Mouse (Mus musculus): ENCODE measurements at regions not wholly inside any gene's neighbourhood (a gene's known extent, or its start where the extent isn't known, plus 50 kb on each side); places are given as distances from the start of the nearest gene placed in this dataset.

- H3K36me3 ChIP-seq (replicated peaks), result no peaks in the 10 kb centered on the region
- H3K4me3 ChIP-seq (replicated peaks), result no peak overlapping the region
- no peak overlapping the region for H3K27ac ChIP-seq
- ATAC-seq (ENCODE audit: low FRiP score), result peak; percentile 70
- H3K27me3 ChIP-seq, result no peaks in the 10 kb centered on the region
- no peak overlapping the region for H3K9ac ChIP-seq
- no peaks in the 10 kb centered on the region for H3K9me3 ChIP-seq
- peak overlapping the region; percentile 17; the same call in 1 of the 2 replicates for H3K4me2 ChIP-seq
- H3K4me1 ChIP-seq, result peaks cover 26% of the 10 kb centered on the region
- WGBS, result 7% methylated on average over 4 of the region's 4 CpGs
Measured at GRCm38 (mm10) chr14:105730786-105731185, 165.8 kb downstream of the Spry2 start.

DNA sequence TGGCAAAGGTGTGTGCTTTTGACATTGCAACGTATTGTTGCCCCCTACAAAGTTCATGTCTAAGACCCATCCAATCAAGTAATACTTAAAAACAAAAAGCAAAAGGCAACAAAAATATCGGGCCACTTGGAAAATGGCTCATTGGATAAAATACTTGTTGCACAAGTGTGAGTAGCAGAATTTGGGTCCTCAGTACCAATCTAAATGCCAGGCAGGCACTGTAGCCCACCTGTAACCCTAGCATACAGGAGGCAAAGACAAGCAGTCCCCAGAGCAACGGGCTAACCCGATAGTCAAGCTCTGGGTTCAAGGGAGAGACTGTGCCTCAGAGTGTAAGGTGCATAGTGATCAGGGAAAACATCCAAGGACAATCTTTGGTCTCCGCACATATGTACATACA is 167.8 kb downstream of the Spry2 start:
- Histone ChIP-seq H3K4me3 (replicated peaks) (no peak overlapping the region), H3K9me3 (no peaks in the 10 kb centered on the region), H3K9ac (no peak overlapping the region), H3K36me3 (replicated peaks) (no peaks in the 10 kb centered on the region), H3K27me3 (no peaks in the 10 kb centered on the region), H3K4me1 (peaks cover 26% of the 10 kb centered on the region), H3K27ac (no peak overlapping the region), H3K4me2 (no peak overlapping the region)
- ATAC-seq (ENCODE audit: low FRiP score), result no peak
- WGBS, result 79% methylated on average over 5 of the region's 5 CpGs

- no peak for ATAC-seq (ENCODE audit: low FRiP score)
- Histone ChIP-seq H3K9me3 (no peaks in the 10 kb centered on the region), H3K9ac (no peak overlapping the region), H3K36me3 (replicated peaks) (no peaks in the 10 kb centered on the region), H3K4me2 (no peak overlapping the region), H3K27me3 (no peaks in the 10 kb centered on the region), H3K4me3 (replicated peaks) (no peak overlapping the region), H3K4me1 (peaks cover 2% of the 10 kb centered on the region), H3K27ac (no peak overlapping the region)
- 26% methylated on average over 8 of the region's 8 CpGs for WGBS
Measured at GRCm38 (mm10) chr14:105725741-105726140, 170.9 kb downstream of the Spry2 start.

DNA sequence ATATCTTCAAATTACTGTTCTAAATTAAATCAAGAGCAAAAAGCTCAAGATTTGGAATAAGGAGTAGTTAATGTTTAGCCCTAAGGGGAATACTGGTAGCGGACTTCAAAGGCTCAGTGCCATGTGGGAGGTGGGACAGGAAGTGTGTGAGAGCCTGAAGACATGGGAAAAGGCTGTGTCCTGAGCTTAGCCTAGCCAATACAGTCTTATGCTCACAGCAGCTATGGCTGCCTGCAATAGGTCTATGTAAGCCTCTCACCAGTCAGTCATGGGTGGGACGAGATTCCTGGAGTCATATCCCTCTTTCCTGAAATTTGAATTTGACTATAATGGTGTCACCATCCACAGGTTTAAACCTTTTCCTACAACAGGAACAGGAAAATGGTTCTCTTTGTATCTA is 173.7 kb downstream of the Spry2 start:
- H3K36me3 ChIP-seq (replicated peaks), result no peaks in the 10 kb centered on the region
- no peak overlapping the region for H3K9ac ChIP-seq
- no peak overlapping the region for H3K27ac ChIP-seq
- H3K4me2 ChIP-seq, result no peak overlapping the region
- no peaks in the 10 kb centered on the region for H3K4me1 ChIP-seq
- no peak overlapping the region for H3K4me3 ChIP-seq (replicated peaks)
- no peaks in the 10 kb centered on the region for H3K9me3 ChIP-seq
- ATAC-seq (ENCODE audit: low FRiP score), result no peak
- WGBS, result 76% methylated on average over 2 of the region's 2 CpGs
- H3K27me3 ChIP-seq, result no peaks in the 10 kb centered on the region

GRCm38 (mm10) chr14:105721576-105721975 is 175.0 kb downstream of the Spry2 start:
- H3K9me3 ChIP-seq, result no peaks in the 10 kb centered on the region
- no peaks in the 10 kb centered on the region for H3K4me1 ChIP-seq
- no peaks in the 10 kb centered on the region for H3K36me3 ChIP-seq (replicated peaks)
- H3K9ac ChIP-seq, result no peak overlapping the region
- no peak for ATAC-seq (ENCODE audit: low FRiP score)
- no peaks in the 10 kb centered on the region for H3K27me3 ChIP-seq
- no peak overlapping the region for H3K4me2 ChIP-seq
- 92% methylated on average over 3 of the region's 3 CpGs for WGBS
- H3K4me3 ChIP-seq (replicated peaks), result no peak overlapping the region
- no peak overlapping the region for H3K27ac ChIP-seq

GRCm38 (mm10) chr14:105720816-105721510 is 175.7 kb downstream of the Spry2 start:
- Histone ChIP-seq H3K9me3 (no peaks in the 10 kb centered on the region), H3K27me3 (no peaks in the 10 kb centered on the region), H3K4me1 (no peaks in the 10 kb centered on the region), H3K9ac (no peak overlapping the region), H3K36me3 (replicated peaks) (no peaks in the 10 kb centered on the region), H3K27ac (no peak overlapping the region), H3K4me2 (no peak overlapping the region), H3K4me3 (replicated peaks) (no peak overlapping the region)
- WGBS, result 92% methylated on average over 6 of the region's 6 CpGs
- no peak for ATAC-seq (ENCODE audit: low FRiP score)

DNA sequence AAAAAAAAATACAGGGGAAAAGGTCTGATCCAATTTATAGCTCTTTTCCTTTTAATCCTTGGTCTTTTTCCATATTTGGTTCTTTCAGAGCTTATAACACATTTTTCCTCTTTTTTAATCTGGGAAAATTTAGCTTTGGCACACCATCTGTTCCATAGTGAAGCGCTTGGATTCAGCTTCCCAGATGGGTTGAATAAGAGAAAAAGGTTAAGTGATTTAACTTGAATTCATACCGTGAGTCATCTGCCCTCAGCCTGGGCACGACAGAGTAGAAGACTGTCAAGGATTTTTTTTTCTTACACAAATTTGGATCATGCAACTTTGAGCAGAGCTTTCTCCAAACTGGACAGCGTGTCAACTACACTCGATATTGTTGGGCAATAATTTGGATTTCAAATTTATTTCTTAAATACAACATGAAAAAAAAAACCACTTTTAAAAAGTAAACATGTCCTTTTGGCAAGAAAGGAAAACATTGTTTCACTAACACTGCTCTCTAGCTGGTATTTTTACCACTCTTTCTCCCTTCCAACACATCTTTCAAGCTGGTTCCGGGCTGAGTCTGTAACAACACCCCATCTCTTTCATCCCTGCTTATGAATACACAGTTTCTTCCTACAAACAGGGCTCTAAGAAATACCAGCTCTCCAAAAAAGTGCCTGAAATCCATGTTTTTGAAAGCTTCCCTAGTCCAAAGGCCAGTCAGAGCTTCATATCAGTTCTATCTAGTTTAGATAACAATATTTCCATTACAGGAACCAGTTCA is 177.8 kb downstream of the Spry2 start:
- no peak overlapping the region for H3K4me2 ChIP-seq
- H3K27ac ChIP-seq, result no peak overlapping the region
- no peak overlapping the region for H3K4me3 ChIP-seq (replicated peaks)
- H3K27me3 ChIP-seq, result no peaks in the 10 kb centered on the region
- H3K9ac ChIP-seq, result no peak overlapping the region
- no peaks in the 10 kb centered on the region for H3K9me3 ChIP-seq
- H3K4me1 ChIP-seq, result no peaks in the 10 kb centered on the region
- no peak for ATAC-seq (ENCODE audit: low FRiP score)
- H3K36me3 ChIP-seq (replicated peaks), result no peaks in the 10 kb centered on the region
- WGBS, result 82% methylated on average over 6 of the region's 6 CpGs

- H3K4me3 ChIP-seq (replicated peaks), result no peak overlapping the region
- H3K4me2 ChIP-seq, result no peak overlapping the region
- WGBS, result 67% methylated on average over 2 of the region's 2 CpGs
- H3K4me1 ChIP-seq, result no peaks in the 10 kb centered on the region
- no peak overlapping the region for H3K27ac ChIP-seq
- no peaks in the 10 kb centered on the region for H3K27me3 ChIP-seq
- ATAC-seq (ENCODE audit: low FRiP score), result no peak
- H3K36me3 ChIP-seq (replicated peaks), result no peaks in the 10 kb centered on the region
- H3K9me3 ChIP-seq, result no peaks in the 10 kb centered on the region
- no peak overlapping the region for H3K9ac ChIP-seq
Measured at GRCm38 (mm10) chr14:105717821-105718220, 178.8 kb downstream of the Spry2 start.

GRCm38 (mm10) chr14:105708691-105709090 is 187.9 kb downstream of the Spry2 start:
- no peak overlapping the region for H3K4me2 ChIP-seq
- H3K36me3 ChIP-seq (replicated peaks), result no peaks in the 10 kb centered on the region
- 73% methylated on average over 2 of the region's 2 CpGs for WGBS
- no peak overlapping the region for H3K4me3 ChIP-seq (replicated peaks)
- no peaks in the 10 kb centered on the region for H3K4me1 ChIP-seq
- ATAC-seq (ENCODE audit: low FRiP score), result no peak
- H3K27me3 ChIP-seq, result no peaks in the 10 kb centered on the region
- no peaks in the 10 kb centered on the region for H3K9me3 ChIP-seq
- H3K9ac ChIP-seq, result no peak overlapping the region
- no peak overlapping the region for H3K27ac ChIP-seq

DNA sequence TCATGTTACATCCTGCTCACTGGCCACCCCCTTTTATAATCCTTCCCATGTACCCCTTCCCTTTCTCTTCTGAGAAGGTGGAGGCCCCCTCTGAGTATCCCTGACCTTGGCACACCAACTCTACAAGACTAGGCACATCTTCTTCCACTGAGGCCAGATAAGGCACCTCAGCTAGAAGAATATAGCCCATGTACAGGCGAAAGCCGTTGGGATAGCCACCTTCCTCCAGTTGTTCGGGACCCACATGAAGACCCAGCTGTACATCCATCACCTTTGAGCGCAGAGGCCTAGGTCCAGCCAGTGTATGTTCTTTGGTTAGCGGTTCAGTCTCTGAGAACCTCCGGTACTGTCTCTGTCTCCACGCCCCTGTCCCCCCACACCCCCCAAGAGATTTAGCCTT is 189.9 kb downstream of the Spry2 start:
- 98% methylated on average over 7 of the region's 7 CpGs for WGBS
- Histone ChIP-seq H3K4me3 (replicated peaks) (no peak overlapping the region), H3K9me3 (no peaks in the 10 kb centered on the region), H3K36me3 (replicated peaks) (no peaks in the 10 kb centered on the region), H3K4me1 (no peaks in the 10 kb centered on the region), H3K4me2 (no peak overlapping the region), H3K27ac (no peak overlapping the region), H3K9ac (no peak overlapping the region), H3K27me3 (no peaks in the 10 kb centered on the region)
- ATAC-seq (ENCODE audit: low FRiP score), result no peak

- no peak overlapping the region for H3K27ac ChIP-seq
- ATAC-seq (ENCODE audit: low FRiP score), result no peak
- no peak overlapping the region for H3K4me2 ChIP-seq
- H3K9ac ChIP-seq, result no peak overlapping the region
- H3K9me3 ChIP-seq, result no peaks in the 10 kb centered on the region
- H3K4me3 ChIP-seq (replicated peaks), result no peak overlapping the region
- no peaks in the 10 kb centered on the region for H3K27me3 ChIP-seq
- 33% methylated on average over 1 of the region's 1 CpGs for WGBS
- no peaks in the 10 kb centered on the region for H3K36me3 ChIP-seq (replicated peaks)
- H3K4me1 ChIP-seq, result no peaks in the 10 kb centered on the region
Measured at GRCm38 (mm10) chr14:105698616-105699015, 198.0 kb downstream of the Spry2 start.

DNA sequence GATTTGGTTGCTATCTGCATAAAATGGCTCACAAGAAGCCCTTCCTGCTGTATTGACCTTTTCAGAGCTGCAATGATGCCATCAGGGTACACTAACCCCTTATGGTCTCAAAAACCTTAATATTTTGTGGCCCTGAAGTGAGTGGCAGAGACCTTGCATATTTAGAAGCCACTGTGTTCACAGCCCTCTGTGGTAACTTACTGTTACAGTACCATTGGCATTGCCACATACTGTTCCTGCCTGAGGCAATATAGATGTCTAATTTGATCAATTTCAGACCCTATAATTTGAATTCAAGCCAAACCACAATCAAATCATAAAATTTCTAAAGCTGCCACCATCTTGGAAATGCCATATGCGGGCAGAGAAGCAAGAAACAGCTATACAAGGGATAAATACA is 198.5 kb downstream of the Spry2 start:
- Histone ChIP-seq H3K9me3 (no peaks in the 10 kb centered on the region), H3K27me3 (no peaks in the 10 kb centered on the region)
- 91% methylated on average over 1 of the region's 1 CpGs for WGBS

GRCm38 (mm10) chr14:105697398-105697797 is 199.2 kb downstream of the Spry2 start:
- Histone ChIP-seq H3K4me2 (no peak overlapping the region), H3K27ac (no peak overlapping the region), H3K27me3 (no peaks in the 10 kb centered on the region), H3K9me3 (no peaks in the 10 kb centered on the region), H3K9ac (no peak overlapping the region), H3K4me1 (no peaks in the 10 kb centered on the region), H3K4me3 (replicated peaks) (no peak overlapping the region), H3K36me3 (replicated peaks) (no peaks in the 10 kb centered on the region)
- WGBS, result 93% methylated on average over 13 of the region's 13 CpGs
- ATAC-seq (ENCODE audit: low FRiP score), result no peak

More for the DNA sequence above, 198.5 kb downstream of the Spry2 start:
- ATAC-seq (ENCODE audit: low FRiP score), result no peak
- no peak overlapping the region for H3K4me3 ChIP-seq (replicated peaks)
- no peaks in the 10 kb centered on the region for H3K36me3 ChIP-seq (replicated peaks)
- no peak overlapping the region for H3K27ac ChIP-seq
- no peak overlapping the region for H3K9ac ChIP-seq
- H3K4me1 ChIP-seq, result no peaks in the 10 kb centered on the region
- H3K4me2 ChIP-seq, result no peak overlapping the region
